Mouse (Mus musculus): ENCODE data around the gene Tcf25. TPM values are rescaled to one million over a fixed set of nuclear protein-coding genes. Genes with fewer than 3 reads are reported as not detected.

The Tcf25 gene
- polyA plus RNA-seq, 1 experiment from 2014 or later = 50.6 TPM

DNA sequence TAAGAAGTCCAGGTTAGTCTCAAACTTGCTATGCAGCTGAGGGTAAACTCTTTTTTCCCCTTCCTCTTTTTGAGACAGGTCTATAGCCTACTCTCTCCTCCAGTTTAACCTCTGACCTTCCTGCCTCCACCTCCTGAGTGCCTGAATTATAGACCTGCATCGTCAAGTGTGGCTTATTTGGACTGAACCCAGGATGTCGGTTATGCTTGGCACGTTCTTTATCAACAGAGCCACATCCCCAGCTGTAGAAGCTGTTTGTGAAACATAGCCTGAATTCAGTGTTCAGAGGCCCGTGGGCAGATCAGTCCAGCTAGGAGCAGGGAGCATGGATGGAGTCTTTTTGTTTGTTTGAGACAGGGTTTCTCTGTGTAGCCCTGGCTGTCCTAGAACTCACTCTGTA is 78.6 kb downstream of the Tcf25 start:
- H3K9me3 ChIP-seq (replicated peaks) = no peaks in the 10 kb centered on the region
- 22% methylated on average over 4 of the region's 4 CpGs for WGBS (ENCODE audit: insufficient replicate concordance)
- H3K9ac ChIP-seq = no peak overlapping the region
- H3K27ac ChIP-seq (replicated peaks) = no peak overlapping the region
- peaks cover 21% of the 10 kb centered on the region for H3K4me1 ChIP-seq (replicated peaks)
- H3K27me3 ChIP-seq = no peaks in the 10 kb centered on the region
- H3K4me3 ChIP-seq (replicated peaks) = no peak overlapping the region
- ATAC-seq (ENCODE audit: insufficient read depth) = no peak
- H3K4me2 ChIP-seq = no peak overlapping the region
- H3K36me3 ChIP-seq (replicated peaks) = peaks cover 38% of the 10 kb centered on the region

DNA sequence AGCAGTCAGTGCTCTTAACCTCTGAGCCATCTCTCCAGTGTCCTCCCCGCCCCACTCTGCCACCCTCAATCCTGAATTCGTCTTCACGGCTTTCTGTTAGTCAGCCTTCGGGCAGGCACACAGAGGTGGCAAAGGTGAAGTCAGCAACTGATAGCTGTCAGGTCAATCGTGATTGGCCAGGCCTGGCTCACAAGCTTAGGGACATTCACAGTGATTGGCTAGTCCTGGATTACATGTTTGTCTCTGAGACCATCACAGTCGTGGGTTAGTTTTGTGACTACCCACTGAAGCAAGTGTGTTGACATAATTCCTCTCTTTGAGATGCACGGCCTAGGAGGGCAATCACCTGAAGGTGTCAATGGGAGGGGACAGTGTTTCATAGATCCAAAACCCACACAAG is 79.7 kb downstream of the Tcf25 start:
- H3K4me3 ChIP-seq (replicated peaks) = no peak overlapping the region
- no peaks in the 10 kb centered on the region for H3K9me3 ChIP-seq (replicated peaks)
- ATAC-seq (ENCODE audit: insufficient read depth) = no peak
- 62% methylated on average over 7 of the region's 7 CpGs for WGBS (ENCODE audit: insufficient replicate concordance)
- no peak overlapping the region for H3K27ac ChIP-seq (replicated peaks)
- H3K27me3 ChIP-seq = no peaks in the 10 kb centered on the region
- H3K4me1 ChIP-seq (replicated peaks) = peaks cover 21% of the 10 kb centered on the region
- H3K9ac ChIP-seq = no peak overlapping the region
- peaks cover 47% of the 10 kb centered on the region for H3K36me3 ChIP-seq (replicated peaks)
- H3K4me2 ChIP-seq = no peak overlapping the region

Other genes with a start within 250 kb of the Tcf25 start
- 0.76 and 0.96 TPM in 2 replicates for gene Sult5a1, start 215.4 kb upstream of the Tcf25 start, polyA plus RNA-seq (2015; fragmentation: Nextera tagmentation; extraction: Ambion mirVana)
- 0.21 and 0.26 TPM in 2 replicates for gene Dpep1, start 187.5 kb upstream of the Tcf25 start, polyA plus RNA-seq (2015; fragmentation: Nextera tagmentation; extraction: Ambion mirVana)
- 59.5 and 63.8 TPM in 2 replicates for gene Chmp1a, start 161.0 kb upstream of the Tcf25 start, polyA plus RNA-seq (2015; fragmentation: Nextera tagmentation; extraction: Ambion mirVana)
- 0.18 and 0.37 TPM in 2 replicates for gene Spata33, start 160.9 kb upstream of the Tcf25 start, polyA plus RNA-seq (2015; fragmentation: Nextera tagmentation; extraction: Ambion mirVana)
- gene Cdk10, start 148.9 kb upstream of the Tcf25 start, polyA plus RNA-seq (2015; fragmentation: Nextera tagmentation; extraction: Ambion mirVana) = 8.9 and 9.0 TPM in 2 replicates
- 2.2 and 2.9 TPM in 2 replicates for gene Spata2l, start 137.5 kb upstream of the Tcf25 start, polyA plus RNA-seq (2015; fragmentation: Nextera tagmentation; extraction: Ambion mirVana)
- 8.0 and 9.2 TPM in 2 replicates for gene Zfp276, start 119.6 kb upstream of the Tcf25 start, polyA plus RNA-seq (2015; fragmentation: Nextera tagmentation; extraction: Ambion mirVana)
- gene Vps9d1, start 119.4 kb upstream of the Tcf25 start, polyA plus RNA-seq (2015; fragmentation: Nextera tagmentation; extraction: Ambion mirVana) = 4.6 and 5.3 TPM in 2 replicates
- 15.5 and 16.7 TPM in 2 replicates for gene Fanca, start 55.2 kb upstream of the Tcf25 start, polyA plus RNA-seq (2015; fragmentation: Nextera tagmentation; extraction: Ambion mirVana)
- gene Spire2, start 41.0 kb upstream of the Tcf25 start, polyA plus RNA-seq (2015; fragmentation: Nextera tagmentation; extraction: Ambion mirVana) = 3.0 and 3.4 TPM in 2 replicates
- not detected in 2 replicates for gene Mc1r, start 33.4 kb downstream of the Tcf25 start, polyA plus RNA-seq (2015; fragmentation: Nextera tagmentation; extraction: Ambion mirVana)
- gene Tubb3, start 37.7 kb downstream of the Tcf25 start, polyA plus RNA-seq (2015; fragmentation: Nextera tagmentation; extraction: Ambion mirVana) = 0.67 and 0.99 TPM in 2 replicates
- 11.7 and 11.9 TPM in 2 replicates for gene Def8, start 49.8 kb downstream of the Tcf25 start, polyA plus RNA-seq (2015; fragmentation: Nextera tagmentation; extraction: Ambion mirVana)
- gene Afg3l1, start 104.2 kb downstream of the Tcf25 start, polyA plus RNA-seq (2015; fragmentation: Nextera tagmentation; extraction: Ambion mirVana) = 22.2 and 24.2 TPM in 2 replicates
- 0.24 TPM in 2 replicates for gene Dbndd1, start 141.7 kb downstream of the Tcf25 start, polyA plus RNA-seq (2015; fragmentation: Nextera tagmentation; extraction: Ambion mirVana)
- 3.3 and 3.8 TPM in 2 replicates for gene Gas8, start 145.1 kb downstream of the Tcf25 start, polyA plus RNA-seq (2015; fragmentation: Nextera tagmentation; extraction: Ambion mirVana)

Measured in liver, embryonic 15.5 days (tissue).